Mouse (Mus musculus) kidney, adult 2 months (tissue): Measurements from ENCODE around the gene Gm37240.

Experiments
- CTCF ChIP-seq: fragments of 200-500 bp; conservative IDR thresholded peaks from 2 replicates; pipeline ENCODE4 v1.5.1; 2011; ENCODE audit warnings: low read depth, mild to moderate bottlenecking, control low read depth, low read length, moderate library complexity, mixed read lengths; ENCODE audit not compliant: insufficient read depth, insufficient read length
- POLR2A ChIP-seq: fragments of 200-500 bp; IDR thresholded peaks from one replicate; pipeline ENCODE4 v1.6.1; 2011; ENCODE audit warnings: low read depth, low read length, control low read depth

DNA sequence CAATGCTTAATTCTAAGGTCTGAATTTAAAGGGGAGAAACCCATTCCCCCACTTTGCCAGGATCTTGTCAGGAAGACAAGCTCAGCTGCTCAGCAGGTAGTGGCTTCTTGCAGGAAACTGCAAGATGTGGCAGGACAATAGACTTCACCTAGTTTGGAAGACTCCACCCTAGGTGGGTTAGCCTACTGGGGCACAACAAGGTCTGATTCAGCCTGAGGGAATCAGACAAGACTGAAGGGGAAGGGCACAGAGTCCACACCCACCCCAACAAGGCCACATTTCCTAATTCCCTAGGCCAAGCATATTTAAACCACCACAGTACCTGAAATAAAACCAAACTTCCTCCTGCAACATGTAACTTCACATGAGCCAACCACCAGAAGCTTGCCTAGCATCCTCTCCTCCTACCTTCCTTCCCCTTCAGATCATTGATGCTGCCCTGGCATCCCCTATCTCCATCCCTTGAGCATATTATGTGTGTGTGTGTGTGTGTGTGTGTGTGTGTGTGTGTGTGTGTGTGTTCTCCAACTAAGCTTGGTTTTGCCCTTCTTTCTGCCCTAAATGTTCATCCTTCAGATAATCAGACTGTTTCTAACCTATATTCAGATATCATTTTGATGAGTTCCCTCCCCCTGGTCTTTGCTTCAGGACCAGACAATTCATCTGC, 489.4 kb downstream of the Gm37240 start:
- TF ChIP-seq POLR2A = no peak
- TF ChIP-seq CTCF = no peak
